Mouse (Mus musculus): ENCODE results near the gene Fam213b.

Gene Fam213b

DNA sequence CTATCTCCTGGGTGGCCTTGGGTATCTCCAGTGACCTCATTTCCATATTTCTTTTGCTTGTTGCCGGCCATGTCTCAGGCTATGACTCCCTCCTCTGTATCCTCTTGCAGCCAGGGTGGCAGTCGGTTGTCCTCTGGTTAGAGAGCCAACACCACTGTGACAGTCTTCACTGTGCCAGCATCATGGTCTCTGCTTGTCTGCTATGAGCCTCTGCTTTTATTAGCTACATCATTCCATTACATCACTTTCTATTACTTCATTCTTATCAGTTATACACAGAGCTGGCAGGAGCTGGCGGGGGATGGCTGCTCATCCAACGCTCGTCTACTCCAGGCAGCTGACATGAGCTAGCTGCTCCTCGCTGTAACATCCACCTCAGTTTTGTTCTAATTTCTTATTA is 18.2 kb downstream of the Fam213b start:
- DNase-seq (ENCODE audit: low spot score in 2 of 2), result no peak

- peak; percentile 85 to 91 for DNase-seq (ENCODE audit: low spot score in 2 of 2)
These were observed 20.9 kb downstream of the Fam213b start for GRCm38 (mm10) chr4:154877864-154878548.

DNA sequence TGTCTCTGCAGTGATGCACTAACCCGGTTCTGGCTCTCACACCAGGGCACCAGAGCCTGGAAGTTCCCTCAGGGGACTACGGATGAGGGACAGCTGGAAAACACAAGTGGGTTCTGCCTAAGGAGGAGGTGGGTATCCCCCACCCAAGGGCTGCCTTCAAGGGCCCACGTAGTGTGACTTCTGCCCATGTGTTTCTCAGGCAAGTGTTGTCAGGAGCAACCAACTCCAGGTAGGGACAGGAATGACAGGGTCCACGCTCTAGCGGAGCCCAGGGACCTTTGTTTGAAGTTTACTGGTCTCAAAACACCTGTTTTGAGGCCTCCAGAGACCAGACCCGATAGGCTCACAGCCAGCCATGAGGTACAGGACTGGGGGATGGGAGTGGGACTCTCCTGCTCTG is 25.7 kb downstream of the Fam213b start:
- no peak for DNase-seq (ENCODE audit: low spot score in 2 of 2)

GRCm38 (mm10) chr4:154871757-154872251 is 27.1 kb downstream of the Fam213b start:
- DNase-seq (ENCODE audit: low spot score in 2 of 2), result no peak

DNA sequence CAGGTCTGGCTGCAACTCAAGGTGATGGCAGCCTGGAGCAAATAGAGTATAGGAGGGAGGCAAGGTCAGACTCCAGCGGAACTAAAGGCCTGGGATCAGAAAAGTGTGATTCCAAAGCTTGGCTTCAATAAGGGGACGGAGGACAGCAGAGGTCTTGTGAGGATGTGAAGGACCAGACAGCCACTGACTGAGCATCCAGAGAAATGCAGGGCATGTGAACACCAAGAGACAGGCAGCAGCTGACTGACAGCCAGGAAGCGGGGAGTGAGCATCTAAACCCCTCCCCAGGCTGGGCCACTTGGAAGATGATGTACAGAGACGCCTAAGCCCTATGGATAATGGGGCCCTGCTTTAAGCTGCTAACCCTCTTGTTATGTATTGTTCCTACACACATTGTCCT is 28.2 kb downstream of the Fam213b start:
- no peak for DNase-seq (ENCODE audit: low spot score in 2 of 2)

GRCm38 (mm10) chr4:154869440-154869839 is 29.5 kb downstream of the Fam213b start, which contains the start of gene Mmel1:
Gene Mmel1 (plus strand): TSS chr4:154869585.
- no peak for DNase-seq (ENCODE audit: low spot score in 2 of 2)

- no peak for DNase-seq (ENCODE audit: low spot score in 2 of 2)
These were observed 31.7 kb downstream of the Fam213b start for GRCm38 (mm10) chr4:154867257-154867656.

DNA sequence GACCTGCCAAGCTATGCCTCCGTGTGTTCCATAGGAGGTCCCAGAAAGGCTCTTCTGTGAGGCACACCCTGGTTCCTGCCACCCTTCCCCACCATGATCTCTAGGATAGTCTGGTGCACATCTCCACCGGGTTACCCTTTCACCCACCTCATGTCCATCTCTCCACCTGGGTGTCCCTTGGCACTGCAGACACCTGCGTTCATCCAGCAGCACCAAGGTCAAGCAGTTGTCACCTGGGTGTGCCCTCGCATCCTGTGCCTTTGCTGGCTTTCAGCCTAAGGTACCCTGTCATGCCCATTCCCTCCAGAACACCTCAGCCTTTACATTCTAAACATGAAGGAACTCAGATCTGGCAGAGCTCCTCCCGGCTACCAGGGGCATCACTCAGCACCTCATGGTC is 32.5 kb downstream of the Fam213b start:
- DNase-seq (ENCODE audit: low spot score in 2 of 2), result no peak

- DNase-seq (ENCODE audit: low spot score in 2 of 2), result no peak
These were observed 33.8 kb downstream of the Fam213b start for GRCm38 (mm10) chr4:154864961-154865760.

- peak; percentile 80 to 86 for DNase-seq (ENCODE audit: low spot score in 2 of 2)
These were observed 34.6 kb downstream of the Fam213b start for GRCm38 (mm10) chr4:154864271-154864771.

- no peak for DNase-seq (ENCODE audit: low spot score in 2 of 2)
These were observed 35.4 kb downstream of the Fam213b start for GRCm38 (mm10) chr4:154863436-154863935.

- DNase-seq (ENCODE audit: low spot score in 2 of 2), result no peak
These were observed 37.0 kb downstream of the Fam213b start for GRCm38 (mm10) chr4:154861967-154862366.

- DNase-seq (ENCODE audit: low spot score in 2 of 2), result no peak
These were observed 40.3 kb downstream of the Fam213b start for GRCm38 (mm10) chr4:154858601-154859000.

DNA sequence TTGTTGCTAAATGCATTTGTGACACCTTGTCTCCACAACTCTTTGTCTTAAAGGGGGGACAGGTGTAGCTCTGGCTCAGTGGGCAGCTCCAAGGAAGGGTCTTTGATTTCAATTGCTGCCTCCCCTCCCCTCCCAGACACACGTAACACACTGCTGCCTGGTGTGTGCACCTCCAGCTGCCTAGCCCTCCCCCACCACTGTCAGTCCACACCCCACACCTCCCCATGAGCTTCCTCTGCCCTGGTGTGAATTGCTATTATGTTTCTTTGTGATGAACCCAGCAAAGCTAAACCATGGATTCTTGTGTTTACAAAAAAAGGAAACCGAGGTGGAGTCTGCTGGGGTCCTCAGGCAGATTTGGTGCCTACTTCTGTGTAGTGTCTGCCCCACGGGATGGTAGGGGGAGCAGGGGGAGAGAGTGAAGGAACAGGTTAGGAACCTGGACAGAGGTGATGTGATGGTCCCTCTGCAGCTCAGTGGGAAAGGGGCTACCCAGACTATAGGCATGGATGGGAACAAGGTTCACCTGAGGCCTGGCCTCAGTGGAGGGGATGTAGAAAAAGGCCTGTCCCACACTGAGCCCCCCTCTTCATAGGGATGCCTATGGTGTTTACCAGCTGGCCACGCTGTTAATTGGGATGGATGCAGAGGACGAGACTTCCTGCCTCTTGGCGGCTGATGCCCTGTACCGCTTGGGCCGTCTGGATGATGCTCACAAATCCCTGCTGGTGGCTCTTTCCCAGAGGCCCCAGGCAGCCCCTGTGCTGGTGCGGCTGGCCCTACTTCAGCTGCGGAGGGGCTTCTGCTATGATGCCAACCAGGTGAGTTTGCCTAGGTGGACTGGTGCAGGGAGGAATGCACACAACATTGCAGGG is 41.3 kb downstream of the Fam213b start:
- no peak for DNase-seq (ENCODE audit: low spot score in 2 of 2)

GRCm38 (mm10) chr4:154856882-154857281 is 42.1 kb downstream of the Fam213b start:
- DNase-seq (ENCODE audit: low spot score in 2 of 2), result no peak

GRCm38 (mm10) chr4:154856480-154856837 is 42.5 kb downstream of the Fam213b start:
- DNase-seq (ENCODE audit: low spot score in 2 of 2), result no peak

DNA sequence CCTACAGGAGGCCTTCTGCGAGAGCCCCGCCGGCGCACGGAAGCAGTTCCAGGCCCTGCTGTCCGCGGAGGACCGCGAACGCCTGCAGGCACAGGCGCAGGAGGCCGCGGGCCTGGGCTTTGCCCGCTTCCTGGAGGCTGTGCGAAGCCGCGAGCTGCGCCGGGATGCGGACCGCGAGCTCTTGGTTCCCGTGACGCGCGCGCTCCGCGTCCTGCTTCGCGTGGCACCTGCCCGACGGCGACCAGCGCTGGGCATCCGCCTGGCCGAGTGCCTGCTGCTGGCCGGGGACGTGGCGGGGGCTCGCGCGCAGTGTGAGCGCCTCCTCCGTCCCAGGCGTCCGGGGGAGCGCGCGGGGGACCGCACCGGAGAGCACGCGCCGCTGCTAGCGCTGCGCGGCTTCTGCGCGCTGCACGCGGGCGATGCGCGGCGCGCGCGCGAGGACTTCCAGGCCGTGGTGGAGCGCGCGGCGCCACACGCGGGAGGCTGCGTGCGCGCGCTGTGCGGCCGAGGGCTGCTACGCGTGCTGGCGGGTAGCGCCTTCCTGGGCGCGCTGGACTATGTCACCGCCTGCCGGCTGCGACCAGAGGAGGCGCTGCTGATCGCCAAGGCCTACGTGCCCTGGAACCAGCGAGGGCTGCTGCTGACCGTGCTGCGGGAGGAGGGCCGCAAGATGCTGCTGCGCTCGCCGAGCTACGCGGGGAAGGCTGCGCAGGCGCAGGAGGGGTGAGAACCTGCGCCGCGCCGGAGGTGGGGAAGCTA is 43.0 kb downstream of the Fam213b start:
- DNase-seq (ENCODE audit: low spot score in 2 of 2), result peak in 1 of 2 experiments; percentile 31

GRCm38 (mm10) chr4:154854676-154855345 is 44.1 kb downstream of the Fam213b start:
- DNase-seq (ENCODE audit: low spot score in 2 of 2), result no peak

- DNase-seq (ENCODE audit: low spot score in 2 of 2), result no peak
These were observed 45.1 kb downstream of the Fam213b start for GRCm38 (mm10) chr4:154853881-154854280.

DNA sequence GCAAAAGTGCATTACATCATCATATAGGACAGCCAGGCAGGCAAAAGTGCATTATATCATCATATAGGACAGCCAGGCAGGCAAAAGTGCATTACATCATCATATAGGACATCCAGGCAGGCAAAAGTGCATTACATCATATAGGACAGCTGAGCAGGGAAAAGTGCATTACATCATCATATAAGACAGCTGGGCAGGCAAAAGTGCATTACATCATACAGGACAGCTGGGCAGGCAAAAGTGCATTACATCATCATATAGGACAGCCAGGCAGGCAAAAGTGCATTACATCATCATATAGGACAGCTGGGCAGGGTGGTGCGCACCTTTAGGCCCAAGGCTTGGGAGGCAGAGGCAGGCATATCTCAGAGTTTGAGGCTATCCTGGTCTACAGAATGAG is 46.2 kb downstream of the Fam213b start:
- DNase-seq (ENCODE audit: low spot score in 2 of 2), result no peak

All from natural killer cell, adult 2 months (primary cell).